Mouse (Mus musculus): ENCODE data around the gene Mt3.
"Not testable (repeated sequence)": the region's sequence is repeated elsewhere in the genome, so short reads cannot be mapped to it uniquely, and the experiment has no call there.

Gene Mt3

DNA sequence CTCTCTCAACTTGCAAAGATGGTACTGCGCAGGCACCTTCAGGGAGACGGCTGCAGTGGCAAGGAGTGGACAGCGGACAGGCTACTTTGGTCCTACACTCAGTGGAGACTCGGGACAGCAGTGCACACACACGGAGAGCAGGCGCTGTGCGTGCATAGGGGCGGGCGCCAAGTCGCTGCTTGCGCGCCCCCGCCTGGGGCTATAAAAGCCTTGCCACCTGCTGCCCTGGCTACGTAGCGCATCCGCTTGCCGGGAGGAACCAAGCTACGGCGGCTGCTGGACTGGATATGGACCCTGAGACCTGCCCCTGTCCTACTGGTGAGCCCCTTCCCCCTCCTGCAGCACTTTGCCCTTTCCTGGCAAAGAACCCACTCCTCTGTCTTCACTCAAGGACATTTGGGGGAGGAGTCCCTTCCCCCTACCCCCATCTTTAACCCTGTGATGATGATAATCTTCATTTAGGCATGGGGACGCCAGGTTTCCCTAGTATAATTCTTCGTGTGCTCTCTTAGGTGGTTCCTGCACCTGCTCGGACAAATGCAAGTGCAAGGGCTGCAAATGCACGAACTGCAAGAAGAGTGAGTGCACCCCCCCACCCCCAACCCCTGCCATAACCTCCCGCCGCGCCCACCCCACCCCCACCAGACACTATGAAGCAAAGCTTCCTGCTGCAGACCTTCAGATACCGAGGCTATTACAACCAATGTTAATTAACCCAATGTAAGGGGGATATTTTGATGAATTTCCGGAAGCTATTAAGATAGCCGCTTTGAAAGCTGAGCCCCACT lies at the start of gene Mt3:
TSS of gene Mt3 (plus strand) at position 95 of the 788 bp plus-strand sequence.
- no peak for DNase-seq (ENCODE audit: extremely low read depth, low read depth)

DNA sequence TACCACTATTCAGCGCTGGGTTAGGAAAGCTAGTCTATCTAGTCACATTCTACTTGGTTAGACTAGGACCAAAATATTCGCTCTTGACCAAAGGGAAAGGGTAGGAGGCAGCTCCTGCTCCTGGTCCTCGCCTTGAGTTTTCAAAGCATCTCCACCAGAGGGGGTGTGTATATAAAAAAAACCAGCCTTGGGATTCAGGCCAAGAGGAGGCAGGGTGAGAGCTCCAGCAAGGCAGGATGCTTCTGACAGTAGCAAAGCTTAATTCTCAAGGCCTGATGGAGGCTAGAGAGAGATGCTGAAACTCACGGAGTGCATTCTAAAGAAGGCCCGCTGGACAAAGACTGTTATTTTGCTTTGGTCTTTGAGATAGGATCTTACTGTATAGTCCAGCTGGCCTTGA lies 48.3 kb upstream of the Mt3 start:
- no peak for DNase-seq (ENCODE audit: extremely low read depth, low read depth)

DNA sequence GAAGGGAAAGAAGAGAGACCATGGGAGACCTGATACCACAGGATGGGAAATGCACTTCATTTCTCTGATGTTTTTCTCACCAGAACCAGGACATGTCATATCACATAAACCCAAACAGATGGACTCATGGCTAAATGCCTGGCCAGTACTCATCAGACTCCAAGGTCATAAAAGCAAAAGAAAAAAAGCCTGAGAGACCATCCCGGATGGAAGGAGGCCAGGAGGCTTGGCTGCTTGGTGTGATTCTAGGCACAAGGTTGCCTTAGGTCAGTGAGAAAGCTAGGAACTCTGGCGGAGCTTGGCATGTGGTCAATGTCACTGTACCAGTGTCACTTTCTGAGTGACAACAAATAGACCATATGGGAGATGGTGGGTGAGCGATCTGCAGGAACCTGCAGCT lies 44.5 kb upstream of the Mt3 start:
- DNase-seq (ENCODE audit: extremely low read depth, low read depth), result no peak

DNA sequence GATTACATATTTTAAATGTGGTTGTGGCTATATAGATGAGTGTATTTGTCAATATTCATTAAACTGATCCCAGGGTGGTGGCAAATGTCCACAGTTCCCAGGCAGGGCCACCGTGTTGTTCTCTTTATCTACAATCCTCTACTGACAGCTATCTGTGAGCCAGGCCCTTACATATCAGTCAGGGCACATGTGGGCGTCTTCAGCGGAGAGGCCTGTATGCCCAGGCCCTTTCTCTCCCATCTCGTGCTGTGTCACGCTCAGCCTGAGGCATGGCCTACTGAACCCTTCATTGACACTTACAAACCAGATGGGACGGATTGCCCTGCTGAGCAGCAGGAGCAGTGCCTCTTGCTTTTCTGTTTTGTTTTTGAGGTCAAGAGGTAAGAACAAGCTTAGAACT lies 43.0 kb upstream of the Mt3 start:
- no peak for DNase-seq (ENCODE audit: extremely low read depth, low read depth)

DNA sequence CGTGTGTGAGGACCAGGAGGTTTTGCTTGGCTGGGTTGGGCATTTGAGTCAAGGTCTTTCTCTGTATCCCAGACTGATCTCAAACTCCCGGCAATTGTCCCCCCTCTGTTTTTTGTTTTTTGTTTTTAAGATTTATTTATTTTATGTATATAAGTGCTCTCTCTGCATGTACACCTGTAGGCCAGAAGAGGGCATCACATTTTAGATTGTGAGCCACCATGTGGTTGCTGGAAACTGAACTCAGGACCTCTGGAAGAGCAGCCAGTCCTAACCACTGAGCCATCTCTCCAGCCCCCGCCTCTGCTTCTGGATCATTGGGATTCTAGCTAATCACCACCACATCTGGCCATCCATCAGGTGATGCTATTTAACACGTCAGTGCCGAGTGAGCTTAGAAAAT lies 42.6 kb upstream of the Mt3 start:
- no peak for DNase-seq (ENCODE audit: extremely low read depth, low read depth)

DNA sequence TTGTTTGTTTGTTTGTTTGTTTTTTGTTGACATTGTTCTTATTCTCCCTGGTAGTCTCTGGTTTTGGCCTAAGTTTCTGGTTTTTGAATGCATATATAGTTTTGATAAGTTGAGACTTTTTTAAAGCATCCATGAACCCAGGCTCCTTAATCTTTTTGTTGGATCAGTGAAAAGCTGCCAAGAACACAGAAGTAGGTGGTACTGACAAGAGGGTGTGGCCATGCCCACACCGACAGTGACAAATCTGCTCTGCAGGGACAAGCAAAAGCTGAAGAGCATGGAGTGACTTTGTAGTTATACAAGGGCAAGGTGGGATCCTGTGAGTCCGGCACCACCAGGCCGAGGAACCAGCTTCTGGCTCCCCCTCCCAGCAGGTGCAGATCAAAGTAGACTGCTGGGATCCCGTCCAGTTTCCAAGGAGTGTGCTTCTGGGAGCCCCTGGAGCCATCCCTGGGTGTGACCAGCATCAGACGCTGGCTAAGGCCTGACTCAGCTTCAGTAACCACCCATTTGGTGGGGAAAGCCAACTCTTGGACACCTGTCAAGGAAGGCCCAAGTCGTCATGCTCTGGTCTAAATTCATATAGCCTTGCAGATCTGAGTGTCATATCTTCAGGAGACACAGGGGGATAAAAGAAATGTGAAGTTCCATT lies 41.8 kb upstream of the Mt3 start:
- no peak for DNase-seq (ENCODE audit: extremely low read depth, low read depth)

DNA sequence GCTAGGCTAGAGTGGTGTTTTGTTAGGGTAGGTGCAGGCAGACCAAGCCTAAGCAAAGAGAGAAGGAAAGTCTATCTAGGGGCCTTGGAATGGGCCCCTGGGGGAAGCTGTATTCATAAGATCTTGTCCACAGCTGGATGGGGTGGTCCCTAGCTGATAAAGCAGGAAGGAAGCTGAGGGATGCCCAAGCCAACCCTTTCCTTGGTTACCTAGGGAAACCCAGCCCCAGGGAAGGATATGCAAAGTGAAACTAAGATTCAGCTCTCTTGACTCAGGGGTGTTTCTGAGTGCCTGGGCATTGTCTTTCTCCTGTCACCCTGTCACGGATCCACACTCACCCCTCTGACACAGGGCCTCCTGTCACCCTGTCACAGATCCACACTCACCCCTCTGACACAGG lies 39.0 kb upstream of the Mt3 start:
- peak; percentile 11 for DNase-seq (ENCODE audit: extremely low read depth, low read depth)

DNA sequence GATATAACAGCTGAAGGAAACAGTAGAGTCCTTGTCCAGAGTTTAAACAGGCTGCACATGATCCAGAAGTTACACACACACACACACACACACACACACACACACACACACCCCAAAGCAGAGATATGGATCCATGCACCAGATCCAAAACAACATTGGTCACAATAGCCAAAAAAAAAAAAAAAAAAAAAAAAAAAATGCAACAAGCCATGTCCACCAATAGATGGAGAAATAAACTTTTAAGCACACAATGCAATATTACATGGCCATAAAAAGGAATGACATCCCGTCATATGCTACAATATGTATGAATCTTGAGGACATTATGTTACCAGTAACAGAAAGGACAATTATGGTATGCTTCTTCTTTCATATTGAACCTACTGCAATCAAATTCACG lies 38.4 kb upstream of the Mt3 start:
- DNase-seq (ENCODE audit: extremely low read depth, low read depth), result no peak

DNA sequence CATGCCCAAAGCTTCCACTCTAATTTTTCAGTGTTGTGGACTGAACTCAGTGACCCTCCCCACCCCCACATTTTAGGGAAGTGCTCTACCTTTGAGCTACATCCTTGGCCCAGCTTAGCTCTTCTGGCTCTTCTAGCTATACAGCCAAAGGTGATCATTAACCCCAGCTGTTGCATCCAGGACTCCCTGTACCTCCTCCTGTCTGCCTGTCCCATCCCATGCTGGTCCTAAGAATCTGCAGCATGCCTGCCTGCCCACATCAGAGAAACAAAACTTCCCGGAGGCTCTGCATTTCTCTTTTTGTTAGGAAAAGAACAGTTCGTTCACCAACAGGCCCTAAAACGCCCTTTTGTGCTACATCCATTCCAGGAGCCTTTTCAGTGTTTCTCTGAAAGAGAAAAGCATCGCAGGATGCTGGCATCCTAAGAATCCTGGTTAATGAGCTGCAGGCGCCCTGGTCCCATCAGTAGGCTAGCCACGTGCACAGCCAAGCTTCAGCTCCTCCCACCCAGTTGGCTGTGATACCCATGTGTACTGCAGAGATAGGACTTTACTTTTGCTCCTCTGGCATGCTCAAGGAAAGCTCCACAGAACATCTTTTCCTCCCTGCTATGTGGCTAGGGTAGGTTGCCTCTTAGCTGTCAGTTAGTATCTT lies 33.5 kb upstream of the Mt3 start:
- peak; percentile 43 for DNase-seq (ENCODE audit: extremely low read depth, low read depth)

DNA sequence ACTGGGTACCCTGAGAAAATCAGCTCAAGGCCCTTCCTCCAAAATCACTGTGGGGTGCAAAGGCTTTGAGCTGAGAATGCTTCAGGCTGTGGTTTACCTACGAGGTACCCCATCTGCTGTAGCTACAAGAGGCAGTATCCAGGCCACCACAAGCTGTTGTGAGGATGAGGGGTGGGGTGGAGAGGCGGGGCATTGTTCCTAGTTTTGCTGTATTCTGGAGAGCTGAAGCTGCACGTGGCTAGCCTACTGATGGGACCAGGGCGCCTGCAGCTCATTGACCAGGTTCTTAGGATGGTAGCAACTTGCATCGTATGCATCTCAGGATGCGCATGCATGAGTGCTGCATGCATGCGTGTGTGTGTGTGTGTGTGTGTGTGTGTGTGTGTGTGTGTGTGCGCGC lies 30.8 kb upstream of the Mt3 start:
- DNase-seq (ENCODE audit: extremely low read depth, low read depth), result no peak

DNA sequence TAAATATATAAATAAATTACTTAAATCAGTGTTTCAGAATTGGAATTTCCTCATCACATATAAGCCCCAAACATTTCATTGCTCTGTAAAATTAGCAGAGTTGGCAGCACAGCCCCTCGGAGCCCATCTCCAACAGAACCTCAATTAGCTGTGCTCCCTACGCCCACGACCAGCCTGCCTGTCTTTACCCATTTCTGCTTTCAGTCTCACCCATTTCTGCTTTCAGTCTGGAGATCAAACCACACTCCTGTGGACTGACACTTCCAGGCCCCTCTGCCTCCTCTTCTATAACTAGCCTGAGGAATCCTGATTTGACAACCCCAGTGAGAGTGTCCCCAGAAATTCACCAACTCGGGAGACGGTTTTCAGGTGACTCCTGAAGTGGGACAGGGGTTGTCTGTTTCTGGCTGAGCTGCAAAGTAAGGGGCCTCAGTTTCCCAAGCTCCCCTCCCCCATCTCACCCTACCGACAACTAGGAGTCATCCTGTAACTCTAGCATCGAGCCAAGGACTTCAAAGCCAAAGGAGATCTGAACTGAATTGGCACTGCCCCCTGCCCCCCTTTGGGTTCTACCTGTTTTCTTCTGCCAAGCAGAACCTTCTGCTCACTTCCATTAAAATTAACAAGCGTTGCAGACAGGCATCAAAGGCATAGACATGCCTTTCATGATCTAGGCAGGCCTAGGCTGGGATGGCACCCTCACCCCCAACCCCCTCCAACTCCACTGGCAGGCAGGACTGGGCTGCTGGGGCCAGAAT lies 29.5 kb upstream of the Mt3 start:
- no peak for DNase-seq (ENCODE audit: extremely low read depth, low read depth)

DNA sequence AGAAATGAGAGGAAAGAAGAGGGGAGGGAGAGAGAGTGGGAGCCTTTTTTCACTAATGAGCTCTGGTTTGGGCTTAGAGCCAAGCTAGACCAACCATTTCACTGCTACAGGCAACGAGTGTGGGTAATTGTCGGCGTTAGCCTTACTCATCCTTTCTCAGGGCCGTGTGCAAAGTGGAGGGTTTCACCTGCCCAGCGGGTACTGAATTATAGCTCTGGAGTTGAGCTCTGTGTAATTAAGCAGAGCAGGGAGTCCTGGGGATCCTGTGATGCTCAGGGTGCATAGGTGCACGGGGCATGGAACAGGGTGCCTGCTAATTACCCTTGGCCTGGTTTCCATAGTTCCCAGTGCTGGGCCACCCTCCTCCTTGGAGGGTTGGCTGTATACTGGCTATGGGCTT lies 24.7 kb upstream of the Mt3 start:
- no peak for DNase-seq (ENCODE audit: extremely low read depth, low read depth)

DNA sequence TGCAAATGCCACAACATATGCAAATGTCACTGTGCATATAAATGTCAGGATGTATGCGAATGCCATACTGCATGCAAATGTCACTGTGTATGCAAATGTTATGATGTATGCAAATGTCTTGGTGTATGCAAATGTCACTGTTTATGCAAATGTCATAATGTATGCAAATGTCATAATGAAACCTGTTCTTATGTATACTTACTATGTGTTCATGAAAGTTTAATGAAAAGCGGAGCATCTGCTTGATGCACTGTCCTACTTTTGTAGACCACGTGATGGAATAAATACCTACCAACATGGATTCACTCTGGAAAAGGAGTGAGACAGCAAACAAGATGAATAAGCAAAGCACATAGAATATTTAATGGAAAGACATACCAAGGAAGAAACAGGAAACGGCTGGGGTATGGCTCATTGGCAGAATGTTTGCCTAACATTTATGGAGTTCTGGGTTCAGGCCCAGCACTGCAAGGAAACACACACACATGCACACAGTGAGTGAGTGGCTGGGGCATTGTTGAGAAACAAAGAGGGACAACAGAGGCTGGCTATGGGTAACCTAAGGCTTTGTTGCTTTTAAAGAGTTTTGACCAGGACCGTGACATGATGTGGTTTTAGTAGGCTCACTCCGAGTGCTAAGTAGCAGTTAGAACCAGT lies 23.1 kb upstream of the Mt3 start:
- no peak for DNase-seq (ENCODE audit: extremely low read depth, low read depth)

DNA sequence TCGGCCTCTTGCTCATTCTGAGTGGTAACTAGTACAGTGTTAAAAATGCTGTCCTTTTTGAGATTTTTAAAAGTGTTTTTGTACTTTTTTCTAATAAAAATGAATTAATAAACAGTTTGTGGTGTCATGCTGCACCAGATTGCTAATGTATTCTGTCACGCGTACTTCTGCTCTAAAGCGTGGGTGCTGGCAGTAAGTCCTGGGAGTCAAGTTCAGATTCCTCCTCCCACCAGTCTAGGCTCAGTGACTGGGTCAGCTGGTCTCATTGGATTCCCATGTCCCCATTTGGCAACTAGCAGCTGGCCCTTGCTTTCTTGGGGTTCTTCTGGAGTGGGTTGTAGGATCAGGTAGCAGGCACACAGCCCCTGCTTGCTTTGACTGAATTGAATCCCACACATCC lies 22.3 kb upstream of the Mt3 start:
- DNase-seq (ENCODE audit: extremely low read depth, low read depth), result no peak

DNA sequence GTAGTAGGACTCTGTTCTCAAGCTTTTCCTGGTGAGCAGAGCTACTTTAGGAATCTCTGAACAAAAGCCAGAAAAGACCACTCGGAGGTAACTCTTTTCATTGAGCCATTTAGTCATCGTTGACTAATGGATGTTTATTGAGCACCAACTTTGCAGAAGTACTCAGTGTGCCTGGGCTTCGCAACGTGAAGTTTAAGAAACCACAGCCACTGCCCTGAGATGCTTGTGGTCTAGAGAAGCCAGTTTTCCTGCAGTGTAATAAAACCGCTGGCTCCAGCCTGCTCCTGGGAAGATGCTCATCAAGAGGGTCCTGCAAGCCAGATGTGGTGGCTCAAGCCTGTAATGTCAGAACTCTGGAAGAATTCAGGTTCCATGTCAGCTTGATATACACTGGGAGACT lies 20.3 kb upstream of the Mt3 start:
- no peak for DNase-seq (ENCODE audit: extremely low read depth, low read depth)

DNA sequence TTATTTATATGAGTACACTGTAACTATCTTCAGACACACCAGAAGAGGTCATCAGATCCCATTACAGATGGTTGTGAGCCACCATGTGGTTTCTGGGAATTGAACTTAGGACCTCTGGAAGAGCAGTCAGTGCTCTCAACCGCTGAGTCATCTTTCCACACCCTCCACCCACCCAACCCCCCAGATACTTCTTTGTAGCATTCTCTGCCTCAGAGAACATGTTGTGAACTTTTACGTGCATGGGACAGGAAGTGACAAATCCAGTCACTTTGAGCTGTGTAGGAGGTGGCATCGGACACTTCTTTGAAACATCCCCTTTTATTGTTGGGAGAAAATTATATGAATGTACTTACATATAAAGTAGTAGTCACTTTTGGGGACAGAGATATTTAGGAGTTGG lies 17.8 kb upstream of the Mt3 start:
- DNase-seq (ENCODE audit: extremely low read depth, low read depth), result not testable (repeated sequence)

DNA sequence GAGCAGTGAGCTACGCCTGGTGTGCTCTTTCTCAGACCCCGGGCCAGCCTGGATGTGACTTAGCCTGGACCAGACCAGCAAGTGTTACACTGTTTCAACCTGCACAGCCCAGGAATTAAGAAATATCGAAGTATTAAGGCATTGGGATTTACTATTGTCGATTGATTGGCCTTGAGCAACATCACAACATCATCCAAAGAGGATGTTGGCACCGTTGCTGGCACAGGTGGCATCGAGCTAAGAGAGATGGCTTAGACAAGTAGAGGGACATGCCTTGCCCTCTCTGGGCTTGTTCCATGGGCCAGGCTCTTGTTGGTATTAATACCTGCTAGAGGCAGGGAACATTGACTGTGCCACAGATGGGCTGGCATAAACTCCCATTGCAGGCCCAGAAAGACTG lies 16.9 kb upstream of the Mt3 start:
- no peak for DNase-seq (ENCODE audit: extremely low read depth, low read depth)

DNA sequence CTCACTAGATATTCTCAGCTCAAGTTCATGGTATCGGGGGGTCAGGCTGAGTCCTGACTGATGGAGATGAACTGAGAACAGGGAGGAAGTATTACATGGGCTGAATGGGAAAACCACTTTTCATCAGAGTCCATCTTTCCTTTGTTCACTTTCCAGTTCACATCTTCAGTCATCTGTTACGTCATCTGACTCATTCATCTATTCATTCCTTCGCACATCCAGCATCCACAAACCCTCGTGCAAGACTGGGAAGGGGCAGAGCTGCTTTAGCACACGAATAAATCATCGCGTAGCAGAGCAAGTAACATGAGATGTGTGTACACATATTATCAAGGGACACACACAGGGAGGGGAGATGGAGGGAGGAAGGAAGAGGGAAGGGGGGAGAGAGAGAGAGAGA lies 16.2 kb upstream of the Mt3 start:
- no peak for DNase-seq (ENCODE audit: extremely low read depth, low read depth)

DNA sequence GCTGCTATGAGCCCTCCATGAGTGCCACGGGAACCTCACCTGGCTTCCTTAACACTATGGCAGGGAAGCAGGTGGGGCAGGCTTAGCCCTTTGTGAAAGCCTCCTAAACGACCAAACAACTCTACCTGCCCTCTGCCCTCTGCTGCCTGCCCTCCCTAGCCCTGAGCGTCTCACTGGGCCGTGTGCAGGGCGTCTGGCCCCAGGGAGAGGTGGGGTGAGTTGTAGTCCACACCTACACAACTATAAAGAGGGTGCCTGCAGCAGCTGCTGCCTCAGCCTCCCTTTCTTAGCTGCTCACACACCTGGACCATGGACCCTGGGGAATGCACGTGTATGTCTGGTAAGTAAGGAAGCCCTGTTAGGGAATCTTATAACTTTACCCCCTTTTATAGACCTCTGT lies 15.5 kb upstream of the Mt3 start, which contains the start of gene Mt4:
TSS of gene Mt4 (plus strand) at position 265 of the 400 bp plus-strand sequence.
- DNase-seq (ENCODE audit: extremely low read depth, low read depth), result no peak

DNA sequence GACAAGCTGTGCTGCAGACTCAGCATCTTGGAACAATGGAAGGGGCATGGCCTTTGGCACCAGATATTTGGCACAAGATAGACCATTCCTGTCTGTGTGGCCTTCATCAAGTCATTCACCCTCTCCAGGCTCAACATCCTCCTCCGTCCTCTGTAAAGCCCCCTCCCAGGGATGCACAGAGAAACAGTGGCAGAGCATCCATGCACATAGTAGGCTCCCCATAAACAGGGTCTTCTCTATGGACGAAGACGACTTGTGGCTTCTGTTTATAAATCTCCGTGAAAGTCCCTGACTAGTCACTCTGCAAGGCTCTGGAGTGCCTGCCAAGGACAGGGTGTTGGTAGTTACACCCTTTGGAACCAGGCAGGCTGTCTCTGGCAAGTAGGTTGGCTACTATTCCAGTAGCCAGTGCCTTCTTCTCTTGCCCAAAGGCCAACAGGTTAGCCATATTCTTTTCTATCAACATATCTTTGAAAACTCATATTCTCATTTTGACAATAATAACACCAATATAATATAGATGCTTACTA lies 12.1 kb upstream of the Mt3 start:
- no peak for DNase-seq (ENCODE audit: extremely low read depth, low read depth)

DNA sequence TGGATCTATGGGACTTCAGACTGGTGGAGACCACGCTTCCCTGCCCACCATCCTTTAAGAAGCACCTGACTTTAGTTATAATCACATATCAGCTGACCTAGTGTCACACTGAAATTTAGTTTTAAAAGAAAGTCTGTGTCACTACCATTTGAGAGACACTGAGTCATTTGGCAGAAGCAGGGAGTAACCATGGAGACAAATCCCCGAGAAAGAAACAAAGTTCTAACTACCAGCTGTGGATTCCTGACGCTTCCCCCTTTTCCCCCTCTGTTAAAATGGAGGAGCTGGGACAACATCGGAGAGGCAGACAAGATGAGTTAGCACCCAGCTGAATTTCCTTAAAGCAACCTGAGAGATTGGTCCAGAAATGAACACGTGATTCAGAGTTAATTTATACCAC lies 4.2 kb upstream of the Mt3 start:
- DNase-seq (ENCODE audit: extremely low read depth, low read depth), result no peak

All from MEL-GATA-1-ER (cell line).